Mouse (Mus musculus): ENCODE measurements around the gene Lama5. TPM values are rescaled to one million over a fixed set of nuclear protein-coding genes. Genes with fewer than 3 reads are reported as not detected.

Lama5 gene
- total and polyA plus RNA-seq, 2 experiments from 2014 or later = 3.5 to 16.5 TPM

DNA sequence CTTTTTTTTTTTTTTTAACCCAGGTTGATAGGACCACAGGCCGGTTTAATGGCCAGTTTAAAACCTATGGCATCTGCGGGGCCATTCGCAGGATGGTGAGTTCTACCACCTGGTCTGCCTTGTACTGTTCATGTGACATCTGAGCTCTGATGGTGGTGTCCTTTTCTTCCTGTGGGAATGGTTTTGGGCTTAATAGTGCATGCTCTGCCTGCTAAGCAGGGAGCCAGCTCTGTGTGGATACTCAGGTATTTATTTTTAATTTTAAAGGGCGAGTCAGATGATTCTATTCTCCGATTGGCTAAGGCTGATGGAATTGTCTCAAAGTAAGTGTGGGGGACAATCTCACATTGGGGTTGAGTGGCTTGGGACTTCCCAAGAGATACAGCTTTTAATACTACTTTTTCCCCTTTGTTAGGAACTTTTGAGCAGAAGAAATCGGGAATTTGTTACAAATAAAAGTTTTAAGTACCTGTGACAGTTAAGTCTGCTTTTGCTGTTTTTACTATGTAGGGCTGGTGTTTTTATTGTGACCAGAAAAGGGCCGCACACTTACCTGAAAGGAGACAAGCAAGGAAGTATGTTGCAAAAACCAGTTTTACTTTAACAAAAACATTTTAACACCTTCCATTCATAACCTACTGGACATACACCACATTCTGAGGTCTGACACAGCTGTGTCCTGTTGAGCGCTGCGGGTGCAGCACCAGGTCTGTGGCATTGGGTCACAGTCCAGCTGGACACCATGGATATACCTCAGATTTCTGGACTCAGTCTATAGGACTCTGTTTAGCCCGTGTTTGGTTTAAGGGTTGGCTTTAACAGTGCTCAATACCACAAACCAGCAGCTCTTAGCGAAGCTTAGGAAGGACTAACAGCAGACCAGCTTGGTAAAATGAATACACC, 32.6 kb upstream of the Lama5 start:
- WGBS = 54% methylated on average over 11 of the region's 11 CpGs
- Histone ChIP-seq H3K4me3 (ENCODE audit: low read length) (peak overlapping the region; percentile 81), H3K9ac (replicated peaks; ENCODE audit: low read length) (peak overlapping the region; percentile 88), H3K27ac (peak overlapping the region; percentile 92), H3K36me3 (ENCODE audit: insufficient read depth, low read length) (peaks cover 34% of the 10 kb centered on the region; the same call in 1 of the 2 replicates), H3K9me3 (ENCODE audit: low read length) (no peaks in the 10 kb centered on the region), H3K4me2 (ENCODE audit: low read depth, low read length) (peak overlapping the region; percentile 88), H3K27me3 (ENCODE audit: insufficient read depth, low read length) (no peaks in the 10 kb centered on the region), H3K4me1 (ENCODE audit: insufficient read depth, low read length) (peaks cover 7% of the 10 kb centered on the region)
- no peak for TF ChIP-seq CTCF (IDR thresholded peaks at IDR 0.05; ENCODE audit: low read depth)
- ATAC-seq (no peak), DNase-seq (ENCODE audit: low spot score) (no peak)

- H3K4me1 ChIP-seq (ENCODE audit: insufficient read depth, low read length) = peaks cover 7% of the 10 kb centered on the region
- H3K27me3 ChIP-seq (ENCODE audit: insufficient read depth, low read length) = no peaks in the 10 kb centered on the region
- peaks cover 30% of the 10 kb centered on the region; the same call in 1 of the 2 replicates for H3K36me3 ChIP-seq (ENCODE audit: insufficient read depth, low read length)
- WGBS = under 1% methylated on average over 38 of the region's 38 CpGs
- ATAC-seq = peak; percentile 96
- peak within 1 kb of the TSS; percentile 88 for H3K4me2 ChIP-seq (ENCODE audit: low read depth, low read length)
- peak; percentile 100 for DNase-seq (ENCODE audit: low spot score)
- H3K27ac ChIP-seq = peak within 1 kb of the TSS; percentile 92
- no peak for TF ChIP-seq CTCF (IDR thresholded peaks at IDR 0.05; ENCODE audit: low read depth)
- no peaks in the 10 kb centered on the region for H3K9me3 ChIP-seq (ENCODE audit: low read length)
- H3K4me3 ChIP-seq (ENCODE audit: low read length) = peak within 1 kb of the TSS; percentile 81
- H3K9ac ChIP-seq (replicated peaks; ENCODE audit: low read length) = peak within 1 kb of the TSS; percentile 88
These were observed 31.4 kb upstream of the Lama5 start, which contains the start of gene Rps21 for GRCm38 (mm10) chr2:180257001-180257521. TSS of gene Rps21 (plus strand) at chr2:180257377.

DNA sequence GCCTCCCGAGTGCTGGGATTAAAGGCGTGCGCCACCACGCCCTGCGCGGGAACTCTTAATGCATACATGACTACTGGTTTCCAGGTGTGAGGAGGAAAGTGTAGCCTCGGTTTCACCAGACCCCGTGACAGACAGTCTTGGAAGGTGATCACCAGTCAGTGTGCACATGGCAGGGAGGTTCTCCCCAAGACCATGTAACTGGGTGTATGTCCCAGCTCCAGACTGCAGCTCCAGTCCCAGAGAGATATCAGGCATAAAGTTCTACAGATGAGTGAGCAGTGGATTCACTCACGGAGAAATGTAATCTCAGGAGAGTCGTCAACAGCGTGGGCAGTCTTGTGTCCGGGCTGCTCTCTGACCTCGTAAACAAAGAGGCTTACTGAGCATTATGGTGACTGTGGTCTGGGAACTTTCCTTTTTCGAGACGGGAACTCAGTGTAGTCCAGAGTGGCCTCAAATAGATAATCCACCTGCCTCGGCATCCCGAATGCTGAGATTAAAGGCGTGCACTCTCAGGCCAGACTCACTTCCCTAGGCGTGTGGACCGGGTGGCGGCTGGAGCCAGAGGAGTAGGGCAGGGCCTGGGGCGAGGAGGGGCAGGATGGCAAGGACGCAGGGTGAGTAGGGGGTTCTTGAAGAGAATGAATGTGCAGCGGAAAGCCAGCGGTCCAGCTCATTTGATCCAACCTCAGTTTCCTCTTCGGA, 30.8 kb upstream of the Lama5 start:
- Histone ChIP-seq H3K27me3 (ENCODE audit: insufficient read depth, low read length) (no peaks in the 10 kb centered on the region), H3K36me3 (ENCODE audit: insufficient read depth, low read length) (peaks cover 27% of the 10 kb centered on the region; the same call in 1 of the 2 replicates), H3K4me2 (ENCODE audit: low read depth, low read length) (peak overlapping the region; percentile 88), H3K4me1 (ENCODE audit: insufficient read depth, low read length) (peaks cover 7% of the 10 kb centered on the region), H3K27ac (peak overlapping the region; percentile 92), H3K9ac (replicated peaks; ENCODE audit: low read length) (peak overlapping the region; percentile 88), H3K4me3 (ENCODE audit: low read length) (peak overlapping the region; percentile 81), H3K9me3 (ENCODE audit: low read length) (no peaks in the 10 kb centered on the region)
- ATAC-seq (peak; percentile 58; the same call in 1 of the 2 replicates), DNase-seq (ENCODE audit: low spot score) (no peak)
- WGBS = 25% methylated on average over 26 of the region's 26 CpGs
- no peak for TF ChIP-seq CTCF (IDR thresholded peaks at IDR 0.05; ENCODE audit: low read depth)

DNA sequence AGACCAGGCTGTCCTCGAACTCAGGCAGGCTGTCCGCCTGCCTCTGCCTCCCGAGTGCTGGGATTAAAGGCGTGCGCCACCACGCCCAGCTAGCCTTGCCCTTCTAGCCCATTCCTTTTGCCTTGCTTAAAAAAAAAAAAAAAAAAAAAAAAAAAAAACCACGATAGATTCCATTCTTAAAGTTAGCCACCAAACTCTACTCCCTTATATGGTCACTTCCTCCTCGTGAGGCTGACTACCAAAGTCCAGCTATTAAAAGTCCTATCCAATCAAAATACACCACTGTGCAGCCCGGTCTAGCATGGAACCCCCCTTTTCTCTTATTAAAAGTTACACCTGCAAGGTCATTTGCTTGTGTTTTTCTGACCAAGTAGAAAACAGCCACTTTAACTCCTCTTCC, 30.0 kb upstream of the Lama5 start:
- Histone ChIP-seq H3K4me3 (ENCODE audit: low read length) (no peak overlapping the region), H3K36me3 (ENCODE audit: insufficient read depth, low read length) (peaks cover 19% of the 10 kb centered on the region; the same call in 1 of the 2 replicates), H3K4me2 (ENCODE audit: low read depth, low read length) (peak overlapping the region; percentile 88; the same call in 1 of the 2 replicates), H3K27ac (no peak overlapping the region), H3K4me1 (ENCODE audit: insufficient read depth, low read length) (peaks cover 7% of the 10 kb centered on the region), H3K27me3 (ENCODE audit: insufficient read depth, low read length) (no peaks in the 10 kb centered on the region), H3K9ac (replicated peaks; ENCODE audit: low read length) (no peak overlapping the region), H3K9me3 (ENCODE audit: low read length) (no peaks in the 10 kb centered on the region)
- no peak for ATAC-seq
- WGBS = 91% methylated on average over 9 of the region's 9 CpGs
- no peak for DNase-seq (ENCODE audit: low spot score)
- TF ChIP-seq CTCF (IDR thresholded peaks at IDR 0.05; ENCODE audit: low read depth) = no peak

DNA sequence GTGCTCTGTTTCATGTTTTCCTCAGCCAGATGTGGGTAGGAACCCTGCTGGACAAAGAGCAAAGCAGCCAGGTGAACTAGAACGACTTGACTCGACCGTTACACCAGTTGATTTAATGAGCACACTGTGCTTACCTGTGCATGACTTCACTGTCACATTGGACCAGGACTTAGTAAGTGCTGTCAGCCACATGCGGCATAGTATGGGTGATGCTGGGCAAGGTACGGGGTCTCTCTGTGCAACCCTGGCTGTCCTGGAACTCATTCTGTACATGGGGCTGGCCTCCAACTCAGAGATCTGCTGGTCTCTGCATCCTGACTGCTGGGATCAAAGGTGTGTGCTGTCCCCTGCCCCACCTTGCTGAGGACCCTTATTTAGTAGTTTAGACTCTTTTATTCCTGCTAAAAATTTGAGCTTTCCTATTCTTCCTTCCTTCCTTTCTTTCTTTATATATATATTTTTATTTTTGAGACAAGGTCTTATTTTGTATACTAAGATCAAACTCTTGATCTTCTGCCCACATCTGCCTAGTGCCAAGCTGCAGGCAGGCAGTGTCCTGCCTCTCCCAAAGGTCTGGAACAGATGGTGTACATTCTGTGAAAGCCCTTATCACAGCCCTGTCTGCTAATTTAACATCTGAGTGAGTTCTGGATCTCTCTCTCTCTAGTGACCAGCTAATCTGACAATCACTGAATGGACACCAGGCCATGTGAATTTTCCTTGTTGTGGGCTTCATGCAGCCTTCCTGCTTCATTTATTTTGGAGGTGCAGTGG, 29.0 kb upstream of the Lama5 start:
- no peak overlapping the region for H3K27ac ChIP-seq
- no peak for ATAC-seq
- H3K9ac ChIP-seq (replicated peaks; ENCODE audit: low read length) = no peak overlapping the region
- WGBS = 85% methylated on average over 5 of the region's 5 CpGs
- H3K4me3 ChIP-seq (ENCODE audit: low read length) = no peak overlapping the region
- TF ChIP-seq CTCF (IDR thresholded peaks at IDR 0.05; ENCODE audit: low read depth) = no peak
- H3K4me1 ChIP-seq (ENCODE audit: insufficient read depth, low read length) = peaks cover 7% of the 10 kb centered on the region
- H3K9me3 ChIP-seq (ENCODE audit: low read length) = no peaks in the 10 kb centered on the region
- H3K27me3 ChIP-seq (ENCODE audit: insufficient read depth, low read length) = no peaks in the 10 kb centered on the region
- no peak overlapping the region for H3K4me2 ChIP-seq (ENCODE audit: low read depth, low read length)
- no peak for DNase-seq (ENCODE audit: low spot score)
- peaks cover 8% of the 10 kb centered on the region; the same call in 1 of the 2 replicates for H3K36me3 ChIP-seq (ENCODE audit: insufficient read depth, low read length)

DNA sequence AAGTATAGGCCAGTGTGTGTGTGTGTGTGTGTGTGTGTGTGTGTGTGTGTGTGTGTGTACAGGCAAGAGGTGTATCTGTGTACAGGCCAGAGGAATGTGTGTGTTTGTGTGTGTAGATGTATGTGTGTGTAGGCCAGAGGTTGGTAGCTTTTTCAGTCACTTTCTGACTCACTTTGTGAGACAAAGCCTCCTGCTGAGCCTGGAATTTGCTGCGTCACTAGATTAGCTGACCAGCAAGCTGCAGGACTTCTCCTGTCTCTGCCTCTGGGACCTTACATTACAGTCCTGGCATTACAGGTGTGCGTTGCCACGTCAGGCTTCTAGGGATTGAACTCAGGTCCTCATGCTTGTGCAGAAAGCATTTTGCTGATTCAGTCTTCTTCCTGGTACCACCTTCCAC, 26.2 kb upstream of the Lama5 start:
- H3K4me3 ChIP-seq (ENCODE audit: low read length) = no peak overlapping the region
- H3K9me3 ChIP-seq (ENCODE audit: low read length) = no peaks in the 10 kb centered on the region
- H3K4me1 ChIP-seq (ENCODE audit: insufficient read depth, low read length) = peaks cover 4% of the 10 kb centered on the region; the same call in 1 of the 2 replicates
- H3K9ac ChIP-seq (replicated peaks; ENCODE audit: low read length) = no peak overlapping the region
- 45% methylated on average over 3 of the region's 3 CpGs for WGBS
- no peaks in the 10 kb centered on the region for H3K36me3 ChIP-seq (ENCODE audit: insufficient read depth, low read length)
- no peak overlapping the region for H3K4me2 ChIP-seq (ENCODE audit: low read depth, low read length)
- no peak overlapping the region for H3K27ac ChIP-seq
- H3K27me3 ChIP-seq (ENCODE audit: insufficient read depth, low read length) = no peaks in the 10 kb centered on the region
- TF ChIP-seq CTCF (IDR thresholded peaks at IDR 0.05; ENCODE audit: low read depth) = no peak
- ATAC-seq (no peak), DNase-seq (ENCODE audit: low spot score) (no peak)
